Mouse (Mus musculus) stomach, embryonic 15.5 days (tissue): ENCODE data around the gene Caln1. TPM values are rescaled to one million over a fixed set of nuclear protein-coding genes. Genes with fewer than 3 reads are reported as not detected.

Experiments
- ATAC-seq: fragments of 200-750 bp; cut with Nextera tagmentation; 2 replicates; pipeline ENCODE4 v1.8.0; 2017; ENCODE audit warnings: low read depth, moderate number of reproducible peaks, moderate TSS enrichment; ENCODE audit not compliant: insufficient read depth, low FRiP score
- H3K27ac ChIP-seq: fragments of 300-500 bp; sonication (generic); 2 replicates; pipeline ENCODE4 v1.5.1; 2015; ENCODE audit warnings: mild to moderate bottlenecking, inconsistent platforms
- H3K27me3 ChIP-seq: fragments of 300-500 bp; sonication (generic); replicated peaks from 2 replicates; pipeline ENCODE4 v1.6.1; 2015; ENCODE audit warnings: inconsistent platforms
- H3K36me3 ChIP-seq: fragments of 300-500 bp; sonication (generic); 2 replicates; pipeline ENCODE4 v1.6.1; 2015; ENCODE audit warnings: inconsistent platforms
- H3K4me1 ChIP-seq: fragments of 300-500 bp; sonication (generic); 2 replicates; pipeline ENCODE4 v1.6.1; 2015; ENCODE audit warnings: inconsistent platforms
- H3K4me2 ChIP-seq: fragments of 300-500 bp; sonication (generic); 2 replicates; pipeline ENCODE4 v1.6.1; 2015; ENCODE audit warnings: mild to moderate bottlenecking, inconsistent platforms
- H3K4me3 ChIP-seq: fragments of 300-500 bp; sonication (generic); replicated peaks from 2 replicates; pipeline ENCODE4 v1.5.1; 2015; ENCODE audit warnings: inconsistent platforms
- H3K9ac ChIP-seq: fragments of 300-500 bp; sonication (generic); 2 replicates; pipeline ENCODE4 v1.6.1; 2015; ENCODE audit warnings: inconsistent platforms
- H3K9me3 ChIP-seq: fragments of 300-500 bp; sonication (generic); 2 replicates; pipeline ENCODE4 v1.6.1; 2016; ENCODE audit warnings: inconsistent platforms
- WGBS: fragments of 180-500 bp; shearing (Covaris S2); methylation state at CpG from one replicate; pipeline ENCODE4 v1.1.7; 2015; 5-methylcytosine and 5-hydroxymethylcytosine counted together
- polyA plus RNA-seq: library from polyadenylated mRNA; unstranded; fragments of >200 nt; fragmentation: Nextera tagmentation; extraction: Ambion mirVana; gene quantifications from 2 replicates; pipeline ENCODE4 v1.2.1, GENCODE M21; 2015

Gene Caln1
- polyA plus RNA-seq, 1 experiment from 2014 or later, result 0.05 TPM

DNA sequence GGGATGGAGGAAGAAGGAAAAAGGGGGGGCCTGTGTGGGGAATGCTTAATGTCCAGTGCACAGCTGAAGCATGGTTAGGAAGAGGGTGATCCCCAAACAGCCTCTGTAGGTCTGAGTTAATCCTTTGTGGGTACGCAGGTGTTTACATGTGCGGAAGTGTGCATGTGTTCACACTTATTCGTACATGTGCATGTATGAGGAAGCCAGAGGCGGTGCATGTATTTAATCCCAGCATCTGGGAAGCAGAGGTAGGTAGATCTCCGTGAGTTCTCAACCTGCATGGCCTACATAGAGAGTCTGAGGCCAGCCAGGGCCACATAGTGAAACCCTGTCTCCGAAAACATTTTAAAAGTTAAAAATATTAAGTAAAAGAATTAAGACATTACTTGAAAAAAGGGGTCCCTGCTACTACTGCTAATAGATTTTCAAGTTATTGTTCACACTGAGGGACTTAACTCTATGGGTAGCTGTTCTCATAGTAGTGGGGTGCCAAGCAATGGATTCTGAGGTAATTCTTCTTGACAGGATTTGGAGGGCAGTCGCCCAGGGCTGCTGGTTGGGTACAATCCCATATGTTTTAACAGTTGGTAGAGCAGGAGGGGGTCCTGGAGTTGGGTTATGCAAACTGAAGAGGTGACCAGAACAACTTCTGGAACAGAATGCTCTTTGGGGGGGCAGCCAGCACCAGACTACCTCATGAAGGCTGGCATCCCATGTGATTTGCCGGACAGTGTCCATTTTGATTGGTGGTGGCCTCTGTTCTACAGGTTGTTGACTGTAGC is 31.1 kb downstream of the Caln1 start:
- no peaks in the 10 kb centered on the region for H3K4me1 ChIP-seq
- no peak for ATAC-seq
- H3K27ac ChIP-seq, result no peak overlapping the region
- no peaks in the 10 kb centered on the region for H3K27me3 ChIP-seq
- H3K9ac ChIP-seq, result no peak overlapping the region
- H3K4me3 ChIP-seq, result no peak overlapping the region
- H3K36me3 ChIP-seq, result no peaks in the 10 kb centered on the region
- WGBS, result 91% methylated on average over 8 of the region's 8 CpGs
- no peak overlapping the region for H3K4me2 ChIP-seq
- no peaks in the 10 kb centered on the region for H3K9me3 ChIP-seq

DNA sequence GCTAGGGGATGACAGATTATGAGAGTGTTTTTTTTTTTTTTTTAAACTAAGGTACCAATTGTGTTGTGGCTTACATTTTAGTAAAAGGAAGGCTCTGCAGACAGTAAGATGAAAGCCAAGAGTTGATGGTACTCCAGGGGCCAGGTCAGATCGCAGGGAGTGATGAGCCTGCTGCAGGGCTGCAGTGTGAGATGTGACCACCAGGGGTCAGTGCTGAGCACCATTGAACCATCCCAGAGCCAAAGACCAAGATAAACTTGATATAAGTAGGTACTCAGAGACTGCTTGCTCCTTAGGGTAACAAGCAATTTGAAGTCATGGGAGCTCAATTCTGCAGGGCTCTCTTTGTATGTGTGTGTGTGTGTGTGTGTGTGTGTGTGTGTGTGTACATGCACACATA is 35.9 kb downstream of the Caln1 start:
- WGBS, result 38% methylated on average over 1 of the region's 1 CpGs
- Histone ChIP-seq H3K4me2 (no peak overlapping the region), H3K4me1 (no peaks in the 10 kb centered on the region), H3K36me3 (no peaks in the 10 kb centered on the region), H3K4me3 (no peak overlapping the region), H3K9me3 (no peaks in the 10 kb centered on the region), H3K27me3 (no peaks in the 10 kb centered on the region), H3K27ac (no peak overlapping the region), H3K9ac (no peak overlapping the region)
- ATAC-seq, result no peak

DNA sequence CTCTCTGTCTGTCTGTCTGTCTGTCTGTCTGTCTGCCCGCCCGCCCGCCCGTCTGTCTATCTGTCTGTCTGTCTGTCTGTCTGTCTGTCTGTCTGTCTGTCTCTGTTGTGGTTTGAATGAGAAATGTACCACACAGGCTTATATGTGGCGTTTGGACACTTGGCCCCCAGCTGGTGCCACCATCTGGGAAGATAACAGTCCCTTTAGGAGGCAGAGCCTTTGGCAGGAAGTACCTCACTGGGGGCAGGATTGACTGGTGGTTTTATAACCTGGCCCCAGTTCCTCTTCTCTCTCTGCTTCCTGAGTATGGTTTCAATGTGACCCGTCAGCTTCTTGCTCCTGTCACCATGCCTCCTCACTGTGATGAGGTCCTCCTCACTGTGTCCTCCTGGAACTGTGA is 40.5 kb downstream of the Caln1 start:
- H3K36me3 ChIP-seq, result no peaks in the 10 kb centered on the region
- H3K4me1 ChIP-seq, result no peaks in the 10 kb centered on the region
- ATAC-seq, result no peak
- no peak overlapping the region for H3K9ac ChIP-seq
- WGBS, result 89% methylated on average over 6 of the region's 6 CpGs
- no peak overlapping the region for H3K4me3 ChIP-seq
- no peak overlapping the region for H3K4me2 ChIP-seq
- no peaks in the 10 kb centered on the region for H3K9me3 ChIP-seq
- no peak overlapping the region for H3K27ac ChIP-seq
- no peaks in the 10 kb centered on the region for H3K27me3 ChIP-seq

DNA sequence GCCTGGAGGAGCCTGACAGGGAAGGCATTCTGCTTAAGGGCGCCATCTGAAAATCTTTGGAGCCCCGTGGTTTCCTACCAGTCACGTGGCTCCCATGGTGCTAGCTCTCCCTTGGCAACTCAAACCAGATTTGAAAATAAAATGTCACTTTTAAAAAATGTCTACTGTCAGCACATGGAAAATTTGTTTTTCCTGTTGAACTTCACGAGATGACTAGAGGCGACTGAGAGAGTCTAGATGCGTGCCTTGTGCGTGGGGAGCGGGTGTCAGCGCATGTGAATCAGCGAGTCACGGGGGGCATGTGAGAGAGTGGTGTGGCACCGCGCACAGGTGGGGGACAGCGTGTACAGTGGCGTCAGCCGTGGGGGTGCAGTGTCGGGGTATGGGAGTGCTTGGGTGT is 42.3 kb downstream of the Caln1 start:
- Histone ChIP-seq H3K27ac (no peak overlapping the region), H3K4me1 (no peaks in the 10 kb centered on the region), H3K9me3 (no peaks in the 10 kb centered on the region), H3K4me3 (no peak overlapping the region), H3K36me3 (no peaks in the 10 kb centered on the region), H3K9ac (no peak overlapping the region), H3K4me2 (no peak overlapping the region), H3K27me3 (no peaks in the 10 kb centered on the region)
- no peak for ATAC-seq
- WGBS, result 91% methylated on average over 17 of the region's 17 CpGs

DNA sequence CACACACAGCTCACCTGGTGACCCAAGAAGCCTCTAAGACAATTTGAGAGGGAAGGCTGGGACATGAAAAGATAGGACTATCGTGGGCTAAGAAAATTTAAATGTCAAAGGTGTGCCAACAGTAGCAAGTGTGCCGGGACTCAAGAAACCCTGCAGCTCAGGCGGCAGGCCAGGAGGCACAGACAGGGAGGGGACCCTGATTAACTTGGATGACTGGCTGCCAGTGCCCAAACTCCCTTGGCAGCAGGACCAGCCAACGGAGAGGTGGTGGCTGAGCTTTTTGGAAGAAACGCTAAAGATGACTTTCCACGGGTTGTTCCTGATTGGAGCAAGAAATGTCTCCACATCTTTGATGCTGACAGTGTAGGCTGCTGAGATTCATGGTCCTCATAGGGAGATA is 78.2 kb downstream of the Caln1 start:
- H3K36me3 ChIP-seq, result no peaks in the 10 kb centered on the region
- no peak overlapping the region for H3K4me3 ChIP-seq
- no peaks in the 10 kb centered on the region for H3K9me3 ChIP-seq
- no peak overlapping the region for H3K27ac ChIP-seq
- no peak for ATAC-seq
- no peak overlapping the region for H3K4me2 ChIP-seq
- peaks cover 42% of the 10 kb centered on the region for H3K27me3 ChIP-seq
- H3K4me1 ChIP-seq, result 0 out of 2 replicates have a peak, but pooled peaks cover 8% of the 10 kb centered on the region
- 36% methylated on average over 6 of the region's 6 CpGs for WGBS
- no peak overlapping the region for H3K9ac ChIP-seq

DNA sequence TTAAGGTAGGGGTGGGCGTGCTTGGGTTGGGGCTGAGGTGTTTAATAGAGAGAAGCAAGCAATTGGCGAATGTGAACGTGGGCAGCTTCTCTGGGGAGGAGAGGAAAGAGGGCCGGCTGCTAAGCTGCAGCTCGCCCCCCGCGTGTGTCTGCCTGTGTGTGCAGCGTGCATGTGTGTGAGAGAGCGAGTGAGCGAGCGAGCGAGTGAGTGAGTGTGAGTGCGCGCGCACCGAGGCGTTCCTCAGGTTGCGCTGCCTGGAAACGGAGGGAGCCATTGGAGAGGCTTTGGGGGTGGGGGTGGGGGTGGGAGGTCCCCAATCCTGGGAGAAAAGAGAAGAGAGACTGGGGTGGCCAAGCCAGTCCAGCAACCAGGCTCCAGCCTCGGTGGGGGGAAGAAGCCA is 79.2 kb downstream of the Caln1 start:
- no peaks in the 10 kb centered on the region for H3K36me3 ChIP-seq
- H3K4me3 ChIP-seq, result peak overlapping the region; percentile 31
- H3K27ac ChIP-seq, result no peak overlapping the region
- peak overlapping the region; percentile 57 for H3K4me2 ChIP-seq
- 0 out of 2 replicates have a peak, but pooled peaks cover 8% of the 10 kb centered on the region for H3K4me1 ChIP-seq
- H3K9me3 ChIP-seq, result no peaks in the 10 kb centered on the region
- no peak overlapping the region for H3K9ac ChIP-seq
- H3K27me3 ChIP-seq, result peaks cover 42% of the 10 kb centered on the region
- ATAC-seq, result no peak
- WGBS, result 1% methylated on average over 20 of the region's 20 CpGs

DNA sequence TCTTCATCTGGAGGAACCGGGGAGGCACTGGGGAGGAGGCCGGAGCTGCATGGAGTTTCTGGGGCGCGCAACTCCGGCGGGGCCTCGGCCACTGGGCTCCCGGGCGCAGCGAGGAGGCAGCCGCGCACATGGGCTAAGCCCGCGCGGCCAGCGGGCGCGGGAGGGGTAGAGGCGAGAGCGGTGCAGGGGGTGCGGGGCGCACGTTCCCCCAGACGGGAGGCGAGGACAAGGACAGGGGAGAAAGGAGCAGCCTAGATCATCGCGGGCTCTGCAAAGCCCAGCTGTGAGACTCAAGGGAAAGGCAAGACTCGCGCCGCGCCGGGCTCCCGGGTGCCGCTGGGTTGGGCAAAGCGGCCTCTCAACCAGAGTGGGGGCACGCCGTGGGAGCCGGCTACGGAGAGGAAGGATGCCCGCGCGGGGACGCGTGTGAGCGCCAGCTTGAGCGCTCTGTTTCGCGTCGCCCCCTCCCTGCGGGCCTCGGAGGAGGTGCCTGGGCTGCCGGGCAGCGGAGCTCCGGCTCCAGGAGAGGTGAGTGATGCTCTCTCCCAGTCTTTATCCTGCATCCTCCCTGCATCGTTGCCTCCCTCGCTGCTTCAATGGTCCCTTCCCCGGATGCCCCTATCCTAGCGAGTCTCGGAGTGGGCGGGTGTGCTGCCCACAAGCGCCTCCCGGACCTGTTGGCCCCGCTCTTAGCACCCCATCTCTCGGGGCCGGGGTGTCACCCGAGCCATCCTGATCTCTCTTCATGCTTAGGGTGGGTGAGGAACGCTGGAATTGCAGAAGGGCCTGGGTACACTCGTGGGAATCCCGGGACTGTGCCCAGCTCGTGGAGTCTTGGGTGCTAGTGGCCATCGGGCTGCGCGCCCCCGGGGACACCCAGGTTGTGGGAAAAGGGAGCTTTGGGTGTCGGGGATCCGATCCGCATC is 79.9 kb downstream of the Caln1 start:
- no peak for ATAC-seq
- H3K4me3 ChIP-seq, result peak overlapping the region; percentile 31
- no peaks in the 10 kb centered on the region for H3K9me3 ChIP-seq

DNA sequence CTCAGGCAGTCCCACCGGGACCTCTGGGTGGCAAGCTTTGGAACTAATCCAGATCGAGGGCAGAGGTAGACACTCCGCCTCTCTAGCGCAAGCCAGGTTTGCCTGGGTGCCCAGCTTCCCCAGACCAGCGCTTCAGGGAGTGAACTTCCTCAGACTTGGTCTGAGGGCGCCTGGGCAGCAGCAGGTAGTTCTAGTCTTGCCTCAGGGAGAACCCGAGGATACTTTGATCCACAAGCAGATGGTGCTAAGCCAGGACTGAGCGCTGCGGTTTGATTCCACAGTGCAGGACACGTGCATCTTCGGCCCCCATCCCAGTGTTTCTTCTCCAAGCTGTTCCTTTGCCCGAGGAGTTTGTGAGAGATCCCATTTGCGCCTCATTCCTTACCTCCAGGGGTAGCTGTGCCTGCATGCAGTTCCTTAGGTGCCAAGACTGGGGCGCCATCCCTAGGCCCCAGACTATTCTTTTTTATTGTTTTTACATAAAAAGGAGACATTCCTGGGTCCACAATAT is 80.8 kb downstream of the Caln1 start:
- H3K36me3 ChIP-seq, result no peaks in the 10 kb centered on the region
- WGBS, result 8% methylated on average over 14 of the region's 14 CpGs
- no peak overlapping the region for H3K4me3 ChIP-seq
- no peaks in the 10 kb centered on the region for H3K9me3 ChIP-seq
- H3K9ac ChIP-seq, result no peak overlapping the region
- peaks cover 42% of the 10 kb centered on the region for H3K27me3 ChIP-seq
- H3K27ac ChIP-seq, result no peak overlapping the region
- 0 out of 2 replicates have a peak, but pooled peaks cover 8% of the 10 kb centered on the region for H3K4me1 ChIP-seq
- H3K4me2 ChIP-seq, result no peak overlapping the region
- no peak for ATAC-seq

More for the DNA sequence above, 79.9 kb downstream of the Caln1 start:
- Histone ChIP-seq H3K27me3 (peaks cover 42% of the 10 kb centered on the region), H3K36me3 (no peaks in the 10 kb centered on the region), H3K27ac (no peak overlapping the region), H3K4me2 (peak overlapping the region; percentile 57), H3K4me1 (0 out of 2 replicates have a peak, but pooled peaks cover 8% of the 10 kb centered on the region), H3K9ac (no peak overlapping the region)
- under 1% methylated on average over 73 of the region's 77 CpGs for WGBS

DNA sequence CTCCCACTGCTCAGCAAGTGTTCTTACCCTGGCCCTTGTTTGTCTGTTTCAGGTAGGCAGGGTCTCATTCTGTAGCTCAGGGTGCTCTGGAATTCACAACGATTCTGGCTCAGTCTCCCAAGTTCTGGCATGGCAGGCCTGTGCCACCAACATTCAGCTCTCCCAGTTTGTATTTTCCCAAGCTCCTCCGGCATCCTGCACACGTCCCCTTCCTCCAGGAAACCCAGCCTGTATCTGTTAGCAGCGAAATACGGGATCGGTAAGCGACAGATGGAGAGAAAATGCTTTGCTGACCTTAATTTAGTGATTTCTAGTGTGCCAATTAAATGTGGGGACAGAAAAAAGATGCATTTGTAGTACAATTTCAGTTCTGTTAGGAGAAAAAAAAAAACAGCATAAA is 88.8 kb downstream of the Caln1 start:
- Histone ChIP-seq H3K4me2 (no peak overlapping the region), H3K9ac (no peak overlapping the region), H3K27me3 (no peaks in the 10 kb centered on the region), H3K36me3 (no peaks in the 10 kb centered on the region), H3K9me3 (no peaks in the 10 kb centered on the region), H3K4me3 (no peak overlapping the region), H3K4me1 (no peaks in the 10 kb centered on the region), H3K27ac (no peak overlapping the region)
- ATAC-seq, result no peak
- WGBS, result 85% methylated on average over 7 of the region's 7 CpGs

DNA sequence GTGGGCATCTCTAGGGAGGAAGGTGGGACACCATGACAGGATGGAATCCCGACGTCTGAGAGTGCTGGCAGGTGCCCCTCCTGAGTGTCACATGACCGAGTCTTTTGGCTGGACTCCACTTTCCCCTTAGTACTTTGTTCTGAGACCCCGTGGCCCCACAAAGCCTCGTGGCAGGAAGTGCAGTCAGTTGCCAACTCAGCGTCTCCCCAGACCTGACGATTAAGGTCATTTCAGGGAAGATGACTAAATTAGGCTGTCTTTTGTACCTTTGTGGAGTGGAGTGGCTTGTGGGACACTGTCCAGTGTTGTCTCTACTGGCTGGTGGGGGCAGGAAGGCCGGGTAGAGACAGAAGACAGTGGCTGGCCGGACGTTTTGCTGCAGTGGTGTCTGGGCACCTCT is 103.0 kb downstream of the Caln1 start:
- no peak overlapping the region for H3K27ac ChIP-seq
- no peaks in the 10 kb centered on the region for H3K27me3 ChIP-seq
- WGBS, result 79% methylated on average over 10 of the region's 10 CpGs
- no peaks in the 10 kb centered on the region for H3K4me1 ChIP-seq
- H3K9me3 ChIP-seq, result no peaks in the 10 kb centered on the region
- H3K9ac ChIP-seq, result no peak overlapping the region
- ATAC-seq, result no peak
- no peaks in the 10 kb centered on the region for H3K36me3 ChIP-seq
- no peak overlapping the region for H3K4me3 ChIP-seq
- no peak overlapping the region for H3K4me2 ChIP-seq

DNA sequence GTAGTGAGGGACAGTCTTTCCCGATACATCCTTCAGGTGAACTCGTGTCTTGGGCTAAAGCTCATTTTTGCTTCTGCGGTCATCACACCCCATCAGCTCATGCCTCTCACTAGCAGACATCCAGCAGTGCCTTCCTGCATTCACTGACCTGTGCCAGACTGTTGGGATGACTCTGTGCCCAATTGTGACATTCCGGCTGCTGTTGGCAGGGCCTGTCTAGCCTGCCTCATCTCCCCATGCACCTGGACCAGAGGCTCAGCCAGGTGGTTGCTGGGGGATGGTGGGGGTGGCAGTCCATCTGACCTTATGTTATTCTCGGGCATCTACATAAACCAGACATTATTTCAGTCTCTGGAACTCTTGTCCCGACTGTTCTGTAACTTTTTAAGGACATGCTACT is 105.6 kb downstream of the Caln1 start:
- no peaks in the 10 kb centered on the region for H3K4me1 ChIP-seq
- H3K36me3 ChIP-seq, result no peaks in the 10 kb centered on the region
- H3K4me2 ChIP-seq, result no peak overlapping the region
- H3K4me3 ChIP-seq, result no peak overlapping the region
- no peak for ATAC-seq
- H3K9ac ChIP-seq, result no peak overlapping the region
- no peak overlapping the region for H3K27ac ChIP-seq
- no peaks in the 10 kb centered on the region for H3K27me3 ChIP-seq
- WGBS, result 84% methylated on average over 6 of the region's 6 CpGs
- no peaks in the 10 kb centered on the region for H3K9me3 ChIP-seq

DNA sequence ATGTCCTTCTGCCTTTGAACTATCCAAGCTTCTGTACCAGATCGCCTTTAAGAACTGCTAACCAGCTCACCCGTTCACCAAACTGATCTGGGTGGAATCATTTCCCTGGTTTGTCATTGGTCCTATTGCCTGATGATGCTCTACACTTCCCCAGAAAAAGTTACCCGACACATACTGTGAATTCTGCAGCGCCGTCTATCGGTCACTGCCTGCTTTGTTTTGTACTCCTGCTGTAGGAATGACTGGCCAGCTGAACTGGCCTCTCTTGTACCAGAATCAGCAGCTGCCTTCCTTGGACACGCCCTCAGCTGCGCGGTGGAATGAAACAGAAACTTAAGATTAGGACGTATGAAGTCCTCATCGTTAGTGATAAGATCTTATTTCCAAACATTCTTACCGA is 107.5 kb downstream of the Caln1 start:
- Histone ChIP-seq H3K36me3 (no peaks in the 10 kb centered on the region), H3K4me2 (no peak overlapping the region), H3K4me1 (no peaks in the 10 kb centered on the region), H3K9ac (no peak overlapping the region), H3K4me3 (no peak overlapping the region), H3K27me3 (no peaks in the 10 kb centered on the region), H3K27ac (no peak overlapping the region), H3K9me3 (no peaks in the 10 kb centered on the region)
- 61% methylated on average over 12 of the region's 12 CpGs for WGBS
- no peak for ATAC-seq
